Mouse (Mus musculus) retina, adult 2 months (tissue): ENCODE measurements at regions not wholly inside any gene's neighbourhood (a gene's known extent, or its start where the extent isn't known, plus 50 kb on each side); places are given as distances from the start of the nearest gene placed in this dataset.

ENCODE experiments used
- DNase-seq: peaks from one replicate; pipeline ENCODE4 v3.0.0-alpha.2; 2012; ENCODE audit warnings: low read depth, low spot score

GRCm38 (mm10) chr16:78247189-78247588, 54.1 kb upstream of the Cxadr start:
- no peak for DNase-seq

- DNase-seq, result no peak
Observed at GRCm38 (mm10) chr16:78242678-78243077, 58.6 kb upstream of the Cxadr start.

GRCm38 (mm10) chr16:78240152-78240551, 61.1 kb upstream of the Cxadr start:
- DNase-seq, result no peak

- no peak for DNase-seq
Observed at GRCm38 (mm10) chr16:78238052-78238701, 63.1 kb upstream of the Cxadr start.

- no peak for DNase-seq
Observed at GRCm38 (mm10) chr16:78237641-78238051, 63.6 kb upstream of the Cxadr start.

- no peak for DNase-seq
Observed at GRCm38 (mm10) chr16:78236746-78237640, 64.3 kb upstream of the Cxadr start.

- no peak for DNase-seq
Observed at GRCm38 (mm10) chr16:78232205-78232604, 69.1 kb upstream of the Cxadr start.

- no peak for DNase-seq
Observed at GRCm38 (mm10) chr16:78229013-78229412, 72.3 kb upstream of the Cxadr start.

GRCm38 (mm10) chr16:78222377-78222776, 78.9 kb upstream of the Cxadr start:
- no peak for DNase-seq

- no peak for DNase-seq
Observed at GRCm38 (mm10) chr16:78221781-78222180, 79.5 kb upstream of the Cxadr start.

- DNase-seq, result no peak
Observed at GRCm38 (mm10) chr16:78217633-78218032, 83.7 kb upstream of the Cxadr start.

GRCm38 (mm10) chr16:78216752-78217351, 84.4 kb upstream of the Cxadr start:
- no peak for DNase-seq

GRCm38 (mm10) chr16:78211687-78212086, 89.6 kb upstream of the Cxadr start:
- DNase-seq, result no peak

- DNase-seq, result no peak
Observed at GRCm38 (mm10) chr16:78208321-78208720, 93.0 kb upstream of the Cxadr start.

- DNase-seq, result no peak
Observed at GRCm38 (mm10) chr16:78204332-78204731, 97.0 kb upstream of the Cxadr start.

- DNase-seq, result no peak
Observed at GRCm38 (mm10) chr16:78200044-78200830, 101.1 kb upstream of the Cxadr start.

- no peak for DNase-seq
Observed at GRCm38 (mm10) chr16:78199252-78199651, 102.0 kb upstream of the Cxadr start.

- peak; percentile 15 for DNase-seq
Observed at GRCm38 (mm10) chr16:78198642-78199121, 102.6 kb upstream of the Cxadr start.

- peak; percentile 46 for DNase-seq
Observed at GRCm38 (mm10) chr16:78197252-78197896, 103.9 kb upstream of the Cxadr start.

GRCm38 (mm10) chr16:78170627-78171605, 130.4 kb upstream of the Cxadr start:
- no peak for DNase-seq
